Mouse (Mus musculus) CD4-positive, CD25-positive, alpha-beta regulatory T cell, adult 4 months (primary cell): ENCODE results near the gene Pitx3. TPM values are rescaled to one million over a fixed set of nuclear protein-coding genes. Genes with fewer than 3 reads are reported as not detected.
"Not testable (repeated sequence)": the region's sequence is repeated elsewhere in the genome, so short reads cannot be mapped to it uniquely, and the experiment has no call there.

Experiments
- ATAC-seq: one replicate; pipeline ENCODE4 v1.8.0; 2017
- polyA plus RNA-seq, 2 experiments: library from polyadenylated mRNA; unstranded; fragments of 100-300 nt; shearing (Covaris generic); gene quantifications; one replicate each; pipeline ENCODE4 v1.2.1; 2017

Pitx3 gene
- polyA plus RNA-seq, 2 experiments from 2014 or later, result not detected

GRCm38 (mm10) chr19:46131694-46132525 lies 16.2 kb downstream of the Pitx3 start, which contains the start of gene Elovl3:
Elovl3 (plus strand) TSS chr19:46131897.
- ATAC-seq, result no peak

DNA sequence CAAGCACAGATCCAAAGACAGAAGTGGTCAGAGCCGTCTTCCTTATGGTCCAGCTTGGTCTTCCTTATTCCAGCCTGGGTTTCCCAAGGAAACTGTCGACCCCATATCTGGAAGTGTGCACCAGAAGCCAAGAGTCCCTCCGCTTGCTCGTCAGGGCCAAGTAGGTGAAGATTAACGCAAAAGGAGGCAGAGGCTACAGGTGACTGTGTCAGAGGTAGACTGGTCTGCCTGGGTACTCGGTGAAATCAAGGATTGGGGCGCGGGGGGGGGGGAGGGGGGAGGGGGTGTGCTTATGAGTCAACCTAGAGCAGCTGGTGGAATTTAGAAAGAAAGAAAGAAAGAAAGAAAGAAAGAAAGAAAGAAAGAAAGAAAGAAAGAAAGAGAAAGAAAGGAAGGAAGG lies 16.8 kb downstream of the Pitx3 start:
- ATAC-seq, result no peak

DNA sequence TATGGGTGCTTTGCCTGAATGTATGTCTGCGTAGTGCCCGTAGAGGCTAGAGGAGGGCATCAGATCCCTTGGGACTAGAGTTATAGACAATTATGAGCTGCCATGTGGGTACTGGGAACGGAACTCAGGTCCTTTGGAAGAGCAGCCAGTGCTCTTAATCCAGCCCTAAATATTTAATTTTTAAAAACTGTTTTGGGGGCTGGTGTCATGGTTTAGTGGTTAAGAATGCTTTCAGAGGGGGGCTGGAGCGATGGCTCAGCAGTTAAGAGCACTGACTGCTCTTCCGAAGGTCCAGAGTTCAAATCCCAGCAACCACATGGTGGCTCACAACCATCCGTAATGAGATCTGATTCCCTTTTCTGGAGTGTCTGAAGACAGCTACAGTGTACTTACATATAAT lies 18.4 kb downstream of the Pitx3 start:
- not testable (repeated sequence) for ATAC-seq

DNA sequence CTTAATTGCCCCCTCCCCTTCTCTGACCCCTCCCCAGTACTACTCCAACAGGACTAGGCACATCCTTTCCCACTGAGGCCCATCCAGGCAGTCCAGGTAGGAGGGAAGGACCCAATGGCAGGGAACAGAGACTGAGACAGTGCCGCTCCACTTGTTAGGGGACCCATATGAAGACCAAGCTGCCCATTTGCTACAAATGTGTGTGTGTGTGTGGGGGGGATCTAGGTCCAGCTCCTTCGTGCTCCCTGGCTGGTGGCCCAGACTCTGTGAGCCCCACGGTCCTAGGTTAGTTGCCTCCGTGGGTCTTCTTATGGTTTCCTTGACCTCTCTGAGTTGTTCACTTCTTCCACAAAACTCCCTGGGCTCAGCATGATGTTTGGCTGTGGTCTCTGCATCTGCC lies 21.8 kb downstream of the Pitx3 start:
- no peak for ATAC-seq

GRCm38 (mm10) chr19:46124651-46125050 lies 23.5 kb downstream of the Pitx3 start:
- no peak for ATAC-seq

- no peak for ATAC-seq
These were observed 24.2 kb downstream of the Pitx3 start for GRCm38 (mm10) chr19:46123876-46124275.

- no peak for ATAC-seq
These were observed 27.3 kb downstream of the Pitx3 start for GRCm38 (mm10) chr19:46120872-46121271.

DNA sequence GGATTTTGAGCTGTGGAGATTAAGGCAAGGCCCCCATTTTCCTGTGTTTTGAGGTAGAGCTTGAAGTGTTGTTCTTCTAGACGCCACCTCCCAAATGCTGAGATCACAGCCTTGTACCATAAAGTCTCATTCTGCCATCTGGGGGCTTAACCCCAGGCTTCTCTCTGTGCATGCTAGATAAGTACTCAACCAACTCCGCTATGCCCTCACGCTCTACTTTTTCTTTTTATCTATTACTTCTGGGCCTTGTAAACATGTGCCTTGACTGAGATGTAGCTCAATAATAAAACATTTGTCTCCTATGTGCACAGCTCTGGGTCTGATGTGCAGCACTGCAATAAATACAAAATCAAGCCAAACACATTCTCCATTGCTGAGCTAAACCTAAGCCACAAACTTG lies 28.7 kb downstream of the Pitx3 start:
- no peak for ATAC-seq

GRCm38 (mm10) chr19:46114617-46115016 lies 33.5 kb downstream of the Pitx3 start:
- no peak for ATAC-seq

- ATAC-seq, result no peak
These were observed 37.3 kb downstream of the Pitx3 start for GRCm38 (mm10) chr19:46110781-46111180.

DNA sequence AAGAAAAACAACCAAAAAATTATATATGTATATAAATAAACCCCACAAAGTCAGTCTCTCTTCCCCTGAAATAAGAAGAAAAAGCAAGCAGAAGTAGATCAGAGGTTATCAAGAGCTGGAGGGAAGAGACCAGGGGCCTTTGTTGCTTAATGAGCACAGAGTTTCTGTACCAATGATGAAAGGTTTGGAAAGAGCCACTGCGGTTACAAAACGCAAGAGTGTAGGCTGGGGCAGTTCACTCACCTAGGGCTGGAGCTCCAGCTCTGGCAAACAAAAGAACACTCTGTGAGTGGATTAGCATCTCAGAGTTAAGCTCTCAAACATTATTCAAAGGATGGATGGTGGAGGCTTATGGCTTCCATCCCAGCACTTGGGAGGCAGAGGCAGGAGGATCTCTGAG lies 37.9 kb downstream of the Pitx3 start:
- no peak for ATAC-seq

GRCm38 (mm10) chr19:46104187-46104557 lies 44.0 kb downstream of the Pitx3 start:
- ATAC-seq, result no peak

DNA sequence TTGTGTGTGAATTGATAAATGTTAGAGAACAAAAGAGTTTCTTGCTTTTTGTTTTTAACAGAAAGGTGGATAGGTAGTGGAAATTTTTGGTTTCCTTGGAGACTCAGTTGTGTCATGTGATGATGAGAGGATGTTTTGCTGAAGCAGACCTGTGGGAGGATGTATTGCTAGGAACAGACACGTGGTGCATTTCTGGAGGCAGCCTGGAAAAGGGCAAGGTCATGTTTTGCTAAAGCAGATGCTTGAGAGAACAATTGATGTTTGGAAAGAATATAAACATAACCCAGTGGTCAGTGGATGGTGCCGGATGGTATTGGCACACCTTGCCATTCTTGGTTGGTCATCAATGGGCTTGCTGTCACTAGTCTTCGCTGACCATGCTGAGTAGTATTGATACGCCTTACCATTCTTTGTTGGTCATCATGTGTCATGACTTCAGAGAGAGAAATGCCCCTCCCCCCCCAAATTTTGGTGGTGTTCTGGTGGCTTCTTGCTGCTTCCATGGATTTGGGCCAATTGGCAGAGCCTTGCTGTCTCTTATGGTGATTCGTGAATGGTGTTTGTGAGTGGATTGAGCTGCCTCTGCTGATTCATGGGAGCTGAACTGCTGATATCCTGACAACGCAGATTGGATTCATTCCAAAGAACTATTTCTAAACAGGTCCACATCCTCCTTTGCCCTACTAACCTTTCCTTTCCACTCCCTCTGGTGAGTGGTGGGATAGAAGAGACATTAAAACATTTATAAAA lies 44.5 kb downstream of the Pitx3 start:
- no peak for ATAC-seq

DNA sequence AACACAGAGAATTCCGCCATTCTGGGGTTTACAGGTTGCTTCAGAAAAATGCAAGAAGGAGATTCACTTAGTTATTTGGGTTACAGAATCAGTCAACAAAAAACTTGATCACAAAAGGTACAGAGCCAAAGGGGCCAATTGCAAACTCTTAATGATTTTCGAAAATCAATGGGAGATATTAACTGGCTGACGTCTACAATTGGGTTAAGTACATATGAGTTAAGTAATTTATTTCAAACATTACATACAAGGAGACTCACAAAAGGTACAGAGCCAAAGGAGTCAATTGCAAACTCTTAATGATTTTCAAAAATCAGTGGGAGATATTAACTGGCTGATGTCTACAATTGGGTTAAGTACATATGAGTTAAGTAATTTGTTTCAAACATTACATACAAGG lies 48.6 kb downstream of the Pitx3 start:
- no peak for ATAC-seq

DNA sequence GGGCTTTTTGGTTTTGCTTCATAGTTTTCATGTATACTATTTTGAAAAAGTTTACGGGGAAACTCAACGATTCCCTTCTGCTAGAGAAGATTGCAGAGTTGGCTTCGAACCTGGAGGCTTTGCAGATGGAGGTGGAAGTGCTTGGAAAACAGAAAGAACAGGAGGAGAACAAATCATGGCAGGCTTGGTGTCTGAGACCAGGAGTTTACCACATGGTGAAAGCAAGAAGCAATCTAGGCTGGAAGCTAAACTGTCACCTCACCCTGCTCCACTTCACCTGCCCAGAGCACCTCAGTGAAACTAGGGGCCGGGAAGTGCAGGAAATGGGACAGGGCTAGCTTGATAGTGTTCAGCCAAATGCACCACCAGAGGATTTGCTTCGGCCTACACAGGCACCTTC lies 51.7 kb downstream of the Pitx3 start:
- ATAC-seq, result no peak

DNA sequence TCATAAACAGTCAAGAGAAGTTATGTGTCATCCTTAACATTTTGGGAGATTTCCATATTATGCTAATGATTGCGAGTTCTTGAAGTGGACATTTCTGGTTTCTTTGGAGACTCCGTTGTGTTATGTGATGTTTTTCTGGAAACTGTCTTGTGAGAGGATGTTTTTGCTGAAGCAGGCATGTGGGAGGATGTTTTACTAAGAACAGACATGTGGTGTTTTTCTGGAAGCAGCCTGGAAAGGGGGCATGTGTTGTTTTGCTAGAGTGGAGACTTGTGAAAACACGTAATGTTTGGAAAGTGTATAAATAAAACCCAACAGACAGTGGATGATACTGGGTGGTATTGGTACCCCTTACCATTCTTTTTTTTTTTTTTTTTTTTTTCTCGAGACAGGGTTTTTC lies 52.8 kb downstream of the Pitx3 start:
- ATAC-seq, result no peak

DNA sequence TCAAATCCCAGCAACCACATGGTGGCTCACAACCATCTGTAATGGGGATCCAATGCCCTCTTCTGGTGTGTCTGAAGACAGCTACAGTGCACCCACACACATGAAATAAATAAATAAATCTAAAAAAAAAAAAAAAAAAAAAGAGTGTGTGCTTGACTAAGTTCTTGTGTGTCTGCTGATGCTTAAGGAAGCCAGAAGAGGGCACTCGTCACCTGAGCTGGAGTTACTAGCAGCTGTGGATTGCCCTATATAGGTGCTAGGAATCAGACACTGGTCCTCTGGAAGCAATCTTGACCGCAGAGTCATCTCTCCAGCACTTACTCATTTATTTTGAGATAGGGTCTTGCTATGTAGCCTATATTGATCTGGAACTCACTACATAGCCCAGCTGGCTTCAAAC lies 54.0 kb downstream of the Pitx3 start:
- no peak for ATAC-seq

- no peak for ATAC-seq
These were observed 56.5 kb downstream of the Pitx3 start for GRCm38 (mm10) chr19:46091641-46092040.

- no peak for ATAC-seq
These were observed 60.3 kb downstream of the Pitx3 start for GRCm38 (mm10) chr19:46087871-46088270.

GRCm38 (mm10) chr19:46086337-46086736 lies 61.8 kb downstream of the Pitx3 start:
- ATAC-seq, result peak; percentile 54
